Mouse (Mus musculus) midbrain, embryonic 16.5 days (tissue): Measurements from ENCODE around the gene Eya4. TPM values are rescaled to one million over a fixed set of nuclear protein-coding genes. Genes with fewer than 3 reads are reported as not detected.

ENCODE experiments used
- ATAC-seq: fragments of 200-750 bp; cut with Nextera tagmentation; 2 replicates; pipeline ENCODE4 v1.8.0; 2017; ENCODE audit warnings: moderate TSS enrichment
- H3K27ac ChIP-seq: fragments of 300-500 bp; sonication (generic); 2 replicates; pipeline ENCODE4 v1.5.1; 2014; ENCODE audit warnings: mild to moderate bottlenecking, low read length, mixed read lengths
- H3K27me3 ChIP-seq: fragments of 300-500 bp; sonication (generic); 2 replicates; pipeline ENCODE4 v1.6.1; 2014; ENCODE audit warnings: low read depth, low read length, mixed read lengths; ENCODE audit not compliant: control insufficient read depth, insufficient read depth
- H3K36me3 ChIP-seq: fragments of 300-500 bp; sonication (generic); 2 replicates; pipeline ENCODE4 v1.6.1; 2014; ENCODE audit warnings: mild to moderate bottlenecking, low read length, moderate library complexity, mixed read lengths; ENCODE audit not compliant: control insufficient read depth, insufficient read depth
- H3K4me1 ChIP-seq: fragments of 300-500 bp; sonication (generic); 2 replicates; pipeline ENCODE4 v1.6.1; 2014; ENCODE audit warnings: mild to moderate bottlenecking, low read length, mixed read lengths; ENCODE audit not compliant: control insufficient read depth, insufficient read depth
- H3K4me2 ChIP-seq: fragments of 300-500 bp; sonication (generic); 2 replicates; pipeline ENCODE4 v1.6.1; 2014; ENCODE audit warnings: mild to moderate bottlenecking, low read length, mixed read lengths
- H3K4me3 ChIP-seq: fragments of 300-500 bp; sonication (generic); 2 replicates; pipeline ENCODE4 v1.5.1; 2014; ENCODE audit warnings: low read depth, mild to moderate bottlenecking, low read length, moderate library complexity, mixed read lengths
- H3K9ac ChIP-seq: fragments of 300-500 bp; sonication (generic); 2 replicates; pipeline ENCODE4 v1.6.1; 2014; ENCODE audit warnings: low read depth, low read length, mixed read lengths
- H3K9me3 ChIP-seq: fragments of 300-500 bp; sonication (generic); replicated peaks from 2 replicates; pipeline ENCODE4 v1.6.1; 2014; ENCODE audit warnings: mild to moderate bottlenecking, low read length, mixed read lengths; ENCODE audit not compliant: control insufficient read depth, poor library complexity, severe bottlenecking
- WGBS: fragments of 180-500 bp; shearing (Covaris S2); extraction: QIAGEN DNeasy Blood & Tissue Kit; methylation state at CpG from one replicate; pipeline ENCODE4 v1.1.7; 2014; 5-methylcytosine and 5-hydroxymethylcytosine counted together
- polyA plus RNA-seq: library from polyadenylated mRNA; unstranded; fragments of >200 nt; fragmentation: Nextera tagmentation; extraction: Ambion mirVana; gene quantifications from 2 replicates; pipeline ENCODE4 v1.2.1, GENCODE M21; 2015

Gene Eya4
- polyA plus RNA-seq, 1 experiment from 2014 or later, result 0.50 TPM

DNA sequence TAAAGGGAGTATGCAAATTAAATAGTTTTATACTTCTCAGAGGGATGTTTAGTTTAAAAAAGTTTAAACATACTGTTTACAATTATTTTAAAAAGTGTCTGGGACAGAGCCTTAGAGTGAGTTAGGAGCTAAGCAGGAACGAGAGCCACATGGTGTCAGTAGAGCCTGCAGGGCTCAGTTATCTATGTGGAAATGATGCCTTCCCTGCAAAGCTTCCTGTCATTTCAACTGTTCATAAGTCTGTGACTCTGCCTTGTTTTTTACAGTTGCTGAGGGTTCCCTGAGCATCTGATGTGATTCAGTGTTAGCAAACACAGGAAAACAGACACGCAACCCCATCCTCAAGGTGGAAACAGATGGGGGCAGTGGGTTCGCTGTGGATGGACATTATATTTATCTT, 235.3 kb downstream of the Eya4 start:
- Histone ChIP-seq H3K4me3 (no peak overlapping the region), H3K9ac (no peak overlapping the region), H3K27ac (no peak overlapping the region), H3K4me2 (no peak overlapping the region), H3K27me3 (no peaks in the 10 kb centered on the region), H3K4me1 (no peaks in the 10 kb centered on the region), H3K9me3 (no peaks in the 10 kb centered on the region), H3K36me3 (no peaks in the 10 kb centered on the region)
- WGBS, result 91% methylated on average over 3 of the region's 3 CpGs
- ATAC-seq, result no peak

DNA sequence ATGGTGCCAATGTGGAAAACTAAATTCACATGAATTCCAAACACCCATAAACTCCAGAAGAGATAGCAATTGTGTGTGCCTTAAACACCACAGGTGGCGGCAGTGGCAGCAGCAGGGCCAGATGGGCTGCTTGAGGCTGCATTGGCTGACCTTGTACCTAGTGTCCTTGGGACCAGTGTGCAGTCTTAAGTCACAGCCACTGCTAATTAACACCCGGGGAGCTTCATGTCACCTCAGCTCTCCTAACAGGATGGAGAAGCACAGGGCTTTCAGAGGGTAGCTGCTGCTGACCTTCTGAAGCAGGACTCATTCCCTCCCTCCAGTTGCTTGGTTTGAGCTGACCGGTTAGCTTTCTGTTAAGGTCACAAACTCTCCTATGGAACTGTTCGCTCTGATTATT, 242.5 kb downstream of the Eya4 start:
- no peak overlapping the region for H3K4me3 ChIP-seq
- WGBS, result 90% methylated on average over 4 of the region's 4 CpGs
- H3K9ac ChIP-seq, result no peak overlapping the region
- H3K9me3 ChIP-seq, result no peaks in the 10 kb centered on the region
- H3K36me3 ChIP-seq, result no peaks in the 10 kb centered on the region
- H3K27ac ChIP-seq, result no peak overlapping the region
- no peaks in the 10 kb centered on the region for H3K27me3 ChIP-seq
- H3K4me2 ChIP-seq, result no peak overlapping the region
- no peak for ATAC-seq
- no peaks in the 10 kb centered on the region for H3K4me1 ChIP-seq

DNA sequence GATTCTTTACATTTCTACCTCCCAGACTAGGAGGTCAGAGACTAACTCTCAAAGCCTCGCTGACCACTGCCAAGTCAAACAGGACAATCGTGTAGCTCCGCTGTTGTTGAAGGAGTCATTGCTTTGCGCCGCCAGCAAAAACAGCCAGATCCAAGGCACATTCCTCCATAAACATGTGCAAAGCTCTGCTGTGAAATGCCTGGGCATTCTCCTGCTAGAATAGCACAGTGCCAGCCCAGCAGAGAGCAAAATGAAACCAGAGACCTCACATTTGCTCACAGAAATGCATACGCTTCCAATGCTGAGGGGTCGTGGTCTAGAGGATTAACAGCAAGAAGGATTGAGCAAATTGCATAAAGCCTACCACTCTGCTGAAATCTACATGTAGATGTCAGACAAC, 258.1 kb downstream of the Eya4 start:
- Histone ChIP-seq H3K27me3 (no peaks in the 10 kb centered on the region), H3K4me1 (no peaks in the 10 kb centered on the region), H3K36me3 (no peaks in the 10 kb centered on the region), H3K9ac (no peak overlapping the region), H3K4me3 (no peak overlapping the region), H3K27ac (no peak overlapping the region), H3K4me2 (no peak overlapping the region), H3K9me3 (no peaks in the 10 kb centered on the region)
- ATAC-seq, result no peak
- WGBS, result 77% methylated on average over 7 of the region's 7 CpGs

DNA sequence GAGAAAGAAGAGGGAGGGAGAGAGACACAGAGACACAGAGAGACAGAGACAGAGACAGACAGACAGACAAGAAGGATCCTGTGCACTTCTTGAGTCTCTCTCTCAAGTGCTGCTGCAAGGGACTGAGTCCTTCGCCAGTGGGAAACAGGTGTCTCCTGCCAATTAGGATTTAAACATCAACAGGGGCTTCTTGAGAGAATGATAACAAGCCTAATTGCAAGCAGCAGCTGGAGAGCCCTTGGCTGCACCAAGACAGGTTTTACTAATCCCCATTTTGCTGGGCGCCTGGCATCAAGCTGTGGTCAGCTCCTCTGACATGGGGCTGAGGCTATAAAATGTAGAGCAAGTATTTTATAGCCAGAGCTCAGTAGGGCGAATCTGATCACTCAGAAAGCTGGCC, 259.0 kb downstream of the Eya4 start:
- Histone ChIP-seq H3K36me3 (no peaks in the 10 kb centered on the region), H3K9ac (no peak overlapping the region), H3K27me3 (no peaks in the 10 kb centered on the region), H3K4me3 (no peak overlapping the region), H3K27ac (no peak overlapping the region), H3K4me2 (no peak overlapping the region), H3K9me3 (no peaks in the 10 kb centered on the region), H3K4me1 (no peaks in the 10 kb centered on the region)
- 66% methylated on average over 3 of the region's 3 CpGs for WGBS
- no peak for ATAC-seq

DNA sequence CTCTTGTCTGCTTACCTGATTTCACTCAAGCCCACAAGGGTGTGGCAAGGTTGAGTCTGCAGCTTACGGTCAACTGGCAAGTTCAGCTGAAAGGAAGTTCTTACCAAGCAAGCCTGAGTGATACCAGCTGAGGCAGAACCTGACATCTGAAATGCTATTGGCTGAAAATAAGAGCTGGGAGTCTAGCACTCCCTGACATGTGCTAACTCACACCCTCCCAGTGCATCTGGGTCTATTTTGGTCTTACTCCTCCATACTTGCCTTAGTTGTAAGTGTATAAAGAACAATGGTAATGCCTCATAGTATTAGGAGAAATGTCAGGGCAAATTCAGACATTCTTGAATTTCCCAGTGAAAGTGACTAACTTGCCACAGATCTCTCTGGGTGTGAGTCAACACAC, 260.3 kb downstream of the Eya4 start:
- Histone ChIP-seq H3K9me3 (no peaks in the 10 kb centered on the region), H3K36me3 (no peaks in the 10 kb centered on the region), H3K4me3 (no peak overlapping the region), H3K27ac (no peak overlapping the region), H3K27me3 (no peaks in the 10 kb centered on the region), H3K9ac (no peak overlapping the region), H3K4me1 (no peaks in the 10 kb centered on the region), H3K4me2 (no peak overlapping the region)
- ATAC-seq, result no peak
- WGBS, result 97% methylated on average over 1 of the region's 1 CpGs

DNA sequence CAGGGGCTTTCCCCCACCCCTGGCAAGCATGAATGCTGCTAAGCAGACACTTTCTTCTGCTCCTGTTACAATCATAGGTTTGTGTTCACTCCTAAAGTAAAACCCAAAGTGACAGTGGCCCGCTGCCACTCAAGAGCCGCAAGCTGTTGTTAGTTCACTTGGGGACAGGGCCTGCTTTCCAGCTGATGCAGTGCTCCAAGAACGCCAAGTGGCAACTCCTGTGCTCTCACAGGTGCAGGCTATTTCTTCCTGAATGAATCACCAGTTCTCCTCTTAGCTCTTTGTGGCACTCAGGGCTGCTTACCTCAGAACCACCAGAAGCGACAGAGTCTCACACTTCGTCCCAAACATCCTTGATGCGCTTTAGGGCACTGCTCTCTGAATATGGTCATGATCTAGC, 261.3 kb downstream of the Eya4 start:
- 90% methylated on average over 6 of the region's 6 CpGs for WGBS
- no peak for ATAC-seq

DNA sequence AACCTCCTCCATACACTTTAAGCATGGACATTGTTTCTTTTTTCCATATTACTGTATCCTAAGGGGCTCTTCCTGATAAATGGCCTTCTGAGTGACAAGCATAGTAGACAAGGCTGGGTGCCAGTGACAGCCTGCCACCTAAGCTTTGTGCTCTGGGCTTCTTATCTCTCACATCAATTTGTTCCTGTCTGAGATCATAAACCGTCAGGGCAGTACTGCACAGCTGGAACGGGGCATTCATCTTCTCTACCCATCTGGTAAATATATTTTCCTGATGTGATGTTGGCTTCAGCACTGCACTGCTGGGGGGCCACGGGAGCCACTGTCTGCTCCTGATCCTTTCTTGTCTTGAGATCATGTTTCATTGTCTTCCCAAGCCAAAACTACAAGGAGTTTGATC, 261.8 kb downstream of the Eya4 start:
- H3K9ac ChIP-seq, result no peak overlapping the region
- H3K9me3 ChIP-seq, result no peaks in the 10 kb centered on the region
- no peaks in the 10 kb centered on the region for H3K4me1 ChIP-seq
- H3K4me2 ChIP-seq, result no peak overlapping the region
- no peaks in the 10 kb centered on the region for H3K36me3 ChIP-seq
- 61% methylated on average over 3 of the region's 3 CpGs for WGBS
- no peak overlapping the region for H3K4me3 ChIP-seq
- ATAC-seq, result no peak
- no peak overlapping the region for H3K27ac ChIP-seq
- H3K27me3 ChIP-seq, result no peaks in the 10 kb centered on the region

More for the DNA sequence above, 261.3 kb downstream of the Eya4 start:
- Histone ChIP-seq H3K4me1 (no peaks in the 10 kb centered on the region), H3K4me3 (no peak overlapping the region), H3K36me3 (no peaks in the 10 kb centered on the region), H3K27me3 (no peaks in the 10 kb centered on the region), H3K27ac (no peak overlapping the region), H3K4me2 (no peak overlapping the region), H3K9ac (no peak overlapping the region), H3K9me3 (no peaks in the 10 kb centered on the region)

DNA sequence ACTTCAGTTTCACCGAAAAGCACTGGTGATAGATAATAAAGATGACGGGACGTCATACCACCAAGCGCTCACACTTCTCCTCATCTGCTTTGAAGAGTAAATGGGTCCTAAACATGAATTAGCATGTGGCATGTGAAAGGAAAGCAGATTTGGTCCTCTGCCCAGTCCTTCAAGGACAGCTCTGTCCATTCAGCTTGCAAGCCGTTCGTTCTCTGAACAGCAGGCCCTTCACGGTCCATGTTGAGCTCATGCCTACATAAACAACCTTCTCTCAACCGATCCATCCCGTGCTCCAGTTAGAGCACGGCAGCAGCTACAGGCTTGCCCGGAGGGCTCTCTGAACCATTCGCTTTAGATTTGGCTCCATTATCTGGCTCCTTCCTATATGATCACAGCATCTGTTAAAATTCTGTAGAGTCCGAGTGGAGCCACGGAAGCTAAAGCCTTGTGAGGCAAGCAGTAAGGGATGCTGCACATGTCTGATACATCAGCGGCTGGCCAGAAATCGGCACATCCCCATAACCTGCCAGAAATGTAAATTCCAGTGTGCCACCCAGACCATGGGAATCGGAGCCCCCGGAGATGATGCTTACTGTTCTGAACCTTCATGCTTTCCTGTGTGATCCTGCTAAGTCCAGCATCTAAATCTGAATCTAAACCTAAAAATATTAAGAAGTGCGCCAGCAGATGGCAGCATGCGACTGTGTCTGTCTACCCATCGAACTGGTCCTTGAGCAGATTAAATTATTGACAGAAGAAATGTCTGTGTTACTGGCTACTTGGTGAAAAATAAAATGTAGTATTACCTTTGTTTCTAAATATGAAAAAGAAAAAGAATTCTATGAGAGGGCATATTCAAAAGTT, 264.0 kb downstream of the Eya4 start:
- 73% methylated on average over 21 of the region's 21 CpGs for WGBS
- H3K9me3 ChIP-seq, result no peaks in the 10 kb centered on the region
- no peaks in the 10 kb centered on the region for H3K4me1 ChIP-seq
- peak overlapping the region; percentile 7; the same call in 1 of the 2 replicates for H3K9ac ChIP-seq
- no peaks in the 10 kb centered on the region for H3K36me3 ChIP-seq
- no peak overlapping the region for H3K4me3 ChIP-seq
- H3K4me2 ChIP-seq, result no peak overlapping the region
- ATAC-seq, result peak; percentile 42; the same call in 1 of the 2 replicates
- no peak overlapping the region for H3K27ac ChIP-seq
- no peaks in the 10 kb centered on the region for H3K27me3 ChIP-seq

DNA sequence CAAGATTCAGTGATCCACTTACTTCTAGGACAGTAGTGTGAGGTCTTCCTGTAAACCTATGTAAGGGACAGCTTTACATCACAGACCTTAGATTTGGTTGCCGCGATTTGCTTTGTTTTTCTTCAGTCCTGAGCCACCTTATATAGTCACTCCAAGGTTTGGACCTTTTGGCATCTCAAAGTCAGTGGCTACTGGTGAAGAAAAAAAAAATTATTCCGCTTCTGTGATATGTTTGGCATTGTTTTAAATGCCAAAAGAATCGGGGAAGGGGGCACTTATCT, 269.1 kb downstream of the Eya4 start:
- no peaks in the 10 kb centered on the region for H3K27me3 ChIP-seq
- ATAC-seq, result no peak

More for the DNA sequence above, 269.1 kb downstream of the Eya4 start:
- 27% methylated on average over 4 of the region's 4 CpGs for WGBS
- Histone ChIP-seq H3K27ac (no peak overlapping the region), H3K9ac (no peak overlapping the region), H3K36me3 (no peaks in the 10 kb centered on the region), H3K4me2 (no peak overlapping the region), H3K4me3 (no peak overlapping the region), H3K4me1 (no peaks in the 10 kb centered on the region), H3K9me3 (no peaks in the 10 kb centered on the region)
